Mouse (Mus musculus) macrophage (primary cell): ENCODE measurements at regions not wholly inside any gene's neighbourhood (a gene's known extent, or its start where the extent isn't known, plus 50 kb on each side); places are given as distances from the start of the nearest gene placed in this dataset.

Experiments used
- H3K27ac ChIP-seq: fragments of 350-480 bp; formaldehyde crosslinking; 2 replicates; pipeline ENCODE4 v1.9.0; 2021
- H3K36me3 ChIP-seq: fragments of 350-480 bp; formaldehyde crosslinking; 2 replicates; pipeline ENCODE4 v1.9.0; 2021; ENCODE audit errors: inconsistent target
- H3K4me3 ChIP-seq: fragments of 350-480 bp; formaldehyde crosslinking; 2 replicates; pipeline ENCODE4 v1.9.0; 2021; ENCODE audit errors: inconsistent target
- H3K79me2 ChIP-seq: fragments of 350-480 bp; formaldehyde crosslinking; 2 replicates; pipeline ENCODE4 v1.9.0; 2021; ENCODE audit errors: inconsistent target
- WGBS: methylation state at CpG from one replicate; pipeline ENCODE4 v1.1.7; 2026; ENCODE audit warnings: inconsistent platforms; ENCODE audit not compliant: missing documents; 5-methylcytosine and 5-hydroxymethylcytosine counted together

DNA sequence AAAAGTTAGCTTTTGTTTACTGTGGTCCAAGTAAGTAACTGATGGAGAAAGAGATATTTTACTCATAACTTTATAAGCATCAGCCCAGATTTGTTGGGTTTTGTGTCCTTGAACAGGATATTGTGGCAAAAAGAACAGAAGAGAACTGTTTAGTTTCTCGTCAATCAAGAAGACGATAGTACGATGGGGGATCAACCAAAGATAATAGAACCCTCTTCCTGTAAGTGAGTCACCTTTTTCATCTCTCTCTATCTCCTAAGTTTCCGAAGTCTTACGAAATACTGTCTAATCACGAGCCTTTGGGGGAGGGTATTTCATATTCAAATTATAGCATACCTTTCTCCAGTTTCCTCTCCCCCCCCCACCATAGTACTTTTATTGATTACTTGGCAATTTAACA is 1045.0 kb upstream of the Lrrc6 start:
- H3K4me3 ChIP-seq: no peak overlapping the region
- no peaks in the 10 kb centered on the region for H3K36me3 ChIP-seq
- no peak overlapping the region for H3K27ac ChIP-seq
- H3K79me2 ChIP-seq: no peaks in the 10 kb centered on the region
- WGBS: 88% methylated on average over 6 of the region's 6 CpGs

DNA sequence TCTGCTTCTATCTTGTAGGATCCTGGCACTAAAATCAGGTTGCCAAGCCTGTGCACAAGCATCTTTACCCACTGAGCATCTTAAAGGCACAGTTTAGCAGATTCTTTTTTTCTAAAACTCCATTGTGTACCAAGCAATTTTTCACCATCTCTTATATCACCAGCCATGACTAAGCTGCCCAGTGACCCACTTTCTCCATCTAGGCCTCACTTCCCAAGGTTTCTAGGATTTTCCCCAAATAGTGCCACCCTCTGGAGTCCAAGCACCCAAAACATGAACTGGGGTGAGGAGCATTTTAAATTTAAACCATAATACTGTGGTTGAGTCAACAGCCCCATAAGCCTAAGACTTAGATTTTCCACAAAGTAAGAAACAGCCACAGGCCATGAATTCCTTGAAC is 1013.0 kb upstream of the Lrrc6 start:
- H3K27ac ChIP-seq: peak overlapping the region; percentile 90
- H3K36me3 ChIP-seq: no peaks in the 10 kb centered on the region
- no peak overlapping the region for H3K4me3 ChIP-seq
- no peaks in the 10 kb centered on the region for H3K79me2 ChIP-seq

DNA sequence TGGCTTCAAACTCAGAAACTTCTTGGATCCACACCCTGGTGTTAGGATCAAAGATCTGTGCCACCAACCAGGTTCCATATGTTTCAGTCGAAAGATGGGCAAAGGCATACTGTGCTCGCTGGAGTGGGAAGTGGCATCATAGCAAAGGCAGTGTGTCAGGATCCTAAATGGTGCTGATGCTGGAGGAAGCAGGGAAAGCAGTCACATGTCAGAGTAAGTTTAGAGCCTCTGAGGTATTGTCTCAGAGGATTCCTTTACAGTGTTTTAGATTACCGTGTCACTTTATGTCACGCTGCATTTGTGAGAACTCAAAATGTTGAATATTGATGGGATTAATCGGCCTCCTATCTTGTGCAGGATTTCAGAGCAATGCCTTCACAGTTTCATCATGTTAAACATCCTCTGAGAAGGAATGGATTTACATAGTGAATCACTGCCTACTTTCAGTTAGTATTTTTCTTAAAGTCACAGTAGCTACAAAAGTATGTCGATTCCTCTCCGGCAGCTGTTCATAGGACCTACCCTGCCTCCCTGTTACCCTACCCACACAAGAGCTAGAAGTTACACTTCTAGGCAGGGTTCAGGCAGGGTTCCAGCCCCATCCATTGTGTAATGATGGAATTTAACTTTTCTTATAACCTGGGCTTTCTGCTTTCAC is 994.4 kb upstream of the Lrrc6 start:
- H3K79me2 ChIP-seq: no peaks in the 10 kb centered on the region
- WGBS: 94% methylated on average over 7 of the region's 7 CpGs

DNA sequence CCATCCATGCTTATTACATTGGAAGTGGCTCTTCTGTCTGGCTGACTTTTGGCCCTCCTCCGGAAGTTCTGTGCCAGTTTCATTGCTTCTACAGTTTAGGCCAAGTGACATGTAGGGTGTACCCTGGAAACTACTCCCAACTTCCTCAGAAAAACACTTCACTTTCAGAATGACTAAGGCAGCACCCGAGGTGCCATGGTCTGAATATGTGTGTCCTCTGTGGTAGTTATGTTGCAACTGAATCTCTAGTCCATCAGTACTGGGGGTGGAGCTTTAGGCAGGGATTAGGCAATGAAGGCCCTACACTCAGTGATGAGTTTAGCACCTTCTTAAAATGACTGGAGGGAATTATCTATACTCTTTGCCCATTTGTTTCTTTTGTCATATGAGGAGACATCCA is 981.0 kb upstream of the Lrrc6 start:
- WGBS: 4% methylated on average over 2 of the region's 2 CpGs
- Histone ChIP-seq H3K36me3 (no peaks in the 10 kb centered on the region), H3K79me2 (no peaks in the 10 kb centered on the region), H3K4me3 (no peak overlapping the region), H3K27ac (peak overlapping the region; percentile 47)

More for the DNA sequence above, 994.4 kb upstream of the Lrrc6 start:
- H3K4me3 ChIP-seq: no peak overlapping the region
- H3K36me3 ChIP-seq: no peaks in the 10 kb centered on the region
- H3K27ac ChIP-seq: no peak overlapping the region

DNA sequence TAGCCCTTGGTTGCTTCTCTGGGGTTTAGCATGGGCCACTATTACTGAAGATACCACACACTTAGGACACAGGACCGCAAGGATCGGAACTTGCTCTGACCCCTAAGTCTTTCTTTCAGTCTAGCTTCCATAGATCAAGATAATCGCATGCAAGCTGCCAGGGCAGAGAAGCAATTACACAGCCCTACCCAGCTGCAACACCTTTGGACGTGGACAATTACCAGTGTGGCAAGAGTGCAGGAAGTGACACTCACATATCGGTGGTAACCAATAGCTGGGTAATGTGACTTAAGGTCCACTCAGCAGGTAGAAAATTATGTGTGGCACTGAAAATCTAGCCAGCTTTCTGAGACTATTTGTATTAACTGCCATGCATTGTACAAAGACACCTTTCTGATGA is 973.6 kb upstream of the Lrrc6 start:
- no peaks in the 10 kb centered on the region for H3K79me2 ChIP-seq
- no peak overlapping the region for H3K27ac ChIP-seq
- WGBS: 98% methylated on average over 5 of the region's 5 CpGs
- no peaks in the 10 kb centered on the region for H3K36me3 ChIP-seq
- H3K4me3 ChIP-seq: no peak overlapping the region

DNA sequence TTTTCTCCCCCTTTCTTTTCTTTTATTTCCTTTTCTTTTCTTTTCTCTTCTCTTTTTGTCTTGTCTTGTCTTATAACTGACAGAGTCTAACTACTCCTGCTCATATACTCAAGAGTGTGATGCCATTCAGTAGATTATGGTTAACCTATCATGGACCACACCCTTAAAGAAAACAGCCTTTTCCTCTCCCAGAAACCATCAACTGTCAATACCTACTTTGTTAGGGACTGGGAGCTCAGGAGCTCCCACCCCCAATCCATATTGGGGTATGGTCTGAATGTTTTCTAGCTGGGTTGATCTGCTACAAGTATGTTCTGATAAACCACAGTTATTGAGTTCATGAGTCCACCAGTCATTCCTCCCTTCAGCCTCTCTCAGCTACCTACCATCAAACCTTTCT is 972.3 kb upstream of the Lrrc6 start:
- Histone ChIP-seq H3K4me3 (no peak overlapping the region), H3K36me3 (no peaks in the 10 kb centered on the region), H3K27ac (no peak overlapping the region), H3K79me2 (no peaks in the 10 kb centered on the region)

DNA sequence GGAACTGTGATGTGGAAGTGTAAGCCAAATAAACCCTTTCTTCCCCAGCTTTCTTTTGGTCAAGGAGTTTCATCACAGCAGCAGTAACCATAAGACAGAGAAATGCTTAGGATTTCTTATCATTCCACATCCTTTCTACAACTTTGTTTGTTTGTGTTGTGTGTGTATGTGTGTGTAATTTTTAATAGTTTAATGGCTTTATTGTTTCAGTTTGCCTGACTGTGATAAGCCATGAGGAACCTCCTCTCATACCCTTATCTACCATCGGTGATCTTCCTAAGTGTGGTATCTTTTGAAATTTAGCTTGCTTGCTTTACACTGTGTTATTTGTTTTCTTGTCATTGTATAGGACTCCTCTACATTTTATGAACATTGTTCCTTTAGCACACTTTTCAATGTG is 970.6 kb upstream of the Lrrc6 start:
- 92% methylated on average over 1 of the region's 1 CpGs for WGBS
- H3K79me2 ChIP-seq: no peaks in the 10 kb centered on the region
- H3K27ac ChIP-seq: no peak overlapping the region
- H3K4me3 ChIP-seq: no peak overlapping the region
- H3K36me3 ChIP-seq: no peaks in the 10 kb centered on the region

DNA sequence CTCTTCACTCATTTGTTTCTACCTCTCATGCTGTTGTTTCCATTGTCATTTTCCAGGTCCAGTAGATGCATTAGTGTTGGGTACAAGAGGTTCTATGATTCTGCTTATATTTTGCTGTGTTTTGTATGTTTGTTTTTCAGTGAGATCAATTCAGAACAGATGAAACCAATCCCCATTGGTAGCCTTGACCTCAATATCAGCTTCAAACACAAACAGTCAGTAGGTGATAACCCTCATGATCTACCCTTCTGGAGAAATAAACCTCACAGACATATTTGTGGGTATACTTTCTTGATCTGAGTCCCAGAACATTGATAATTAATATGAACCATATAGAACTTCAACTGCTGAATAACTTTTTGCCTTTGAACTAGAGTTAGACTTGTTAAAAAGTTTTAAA is 969.3 kb upstream of the Lrrc6 start:
- Histone ChIP-seq H3K36me3 (no peaks in the 10 kb centered on the region), H3K27ac (no peak overlapping the region), H3K79me2 (no peaks in the 10 kb centered on the region), H3K4me3 (no peak overlapping the region)

DNA sequence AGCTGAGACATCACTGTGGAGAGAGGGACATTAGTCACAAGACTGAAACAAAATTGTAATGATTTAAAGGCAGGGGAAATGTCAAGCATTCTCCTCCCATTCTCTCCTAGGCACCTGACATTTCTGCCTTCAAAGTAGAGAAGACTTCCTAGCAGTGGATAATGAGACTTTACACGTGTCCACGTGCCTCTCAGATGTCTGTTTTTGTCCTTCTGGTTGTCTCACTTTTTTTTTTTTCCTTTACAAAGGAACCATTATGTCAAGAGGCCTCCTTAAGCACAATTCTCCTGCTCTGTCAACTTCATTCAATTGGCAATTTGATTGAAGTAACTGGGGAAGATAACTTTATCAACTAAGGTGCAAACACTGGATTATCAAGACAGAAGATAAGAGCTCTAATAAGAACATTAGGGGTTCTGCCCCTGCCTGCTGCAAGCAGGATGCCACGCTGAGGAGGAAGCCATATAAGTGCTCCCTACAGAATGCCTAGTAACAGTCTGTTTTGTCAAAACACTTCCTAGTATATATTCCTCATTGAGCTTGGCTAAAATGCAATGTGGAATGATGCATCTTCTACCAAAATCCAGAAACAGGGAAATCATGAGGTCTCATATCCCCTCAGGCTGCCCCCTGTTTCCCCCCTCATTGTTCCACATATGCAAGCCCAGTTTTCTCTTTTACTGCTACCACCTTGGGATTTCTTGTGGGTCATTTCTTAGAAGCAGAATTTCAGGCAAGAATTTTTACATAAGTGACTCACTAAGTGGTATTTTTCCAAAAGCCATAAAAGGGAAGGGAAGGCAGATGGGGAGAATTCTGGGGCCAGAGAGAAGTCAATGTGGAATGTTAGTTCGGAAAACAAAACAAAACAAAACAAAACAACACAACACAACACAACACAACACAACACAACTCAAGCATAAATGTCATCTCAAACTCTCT is 967.0 kb upstream of the Lrrc6 start:
- H3K4me3 ChIP-seq: no peak overlapping the region
- H3K27ac ChIP-seq: no peak overlapping the region
- 86% methylated on average over 4 of the region's 4 CpGs for WGBS
- no peaks in the 10 kb centered on the region for H3K36me3 ChIP-seq
- H3K79me2 ChIP-seq: no peaks in the 10 kb centered on the region

DNA sequence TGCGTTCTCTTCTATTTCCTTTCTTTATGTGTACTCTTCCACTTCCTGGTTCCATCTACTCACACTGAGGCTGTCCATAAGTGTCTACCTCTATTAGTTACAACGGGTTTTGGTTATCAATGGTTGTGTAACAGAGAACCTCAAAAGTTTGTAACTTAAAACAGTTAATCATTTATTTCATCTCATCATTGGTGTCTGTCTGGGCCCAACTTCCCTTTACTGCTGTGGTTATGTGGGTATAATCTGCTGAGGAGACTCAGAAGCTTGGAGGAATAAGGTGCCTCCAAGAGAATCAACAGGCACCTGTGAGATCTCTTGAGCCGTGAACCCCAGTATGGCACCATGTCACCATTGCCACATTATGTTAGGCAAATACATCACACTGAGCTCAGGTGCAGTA is 962.2 kb upstream of the Lrrc6 start:
- Histone ChIP-seq H3K36me3 (no peaks in the 10 kb centered on the region), H3K27ac (no peak overlapping the region), H3K79me2 (no peaks in the 10 kb centered on the region), H3K4me3 (no peak overlapping the region)
- WGBS: 56% methylated on average over 3 of the region's 3 CpGs

DNA sequence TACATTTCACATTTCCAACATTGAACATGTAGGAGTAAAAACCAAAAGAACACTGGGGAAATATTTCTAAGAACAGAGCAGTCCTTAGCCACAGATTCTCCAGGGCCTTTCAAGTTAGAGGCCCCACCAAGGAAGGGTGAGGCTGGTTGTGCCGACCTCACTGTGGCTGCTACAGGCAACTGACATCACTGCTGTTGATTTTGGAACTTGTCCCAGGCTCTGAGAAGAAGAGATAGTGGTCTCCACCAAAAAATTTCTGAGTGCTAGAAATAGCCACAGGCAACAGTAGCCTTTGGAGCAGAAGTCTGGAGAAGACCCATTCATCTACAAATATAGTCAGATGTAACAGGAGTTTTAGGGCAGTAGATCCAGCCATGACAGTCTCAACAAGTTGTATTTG is 959.7 kb upstream of the Lrrc6 start:
- no peak overlapping the region for H3K27ac ChIP-seq
- no peak overlapping the region for H3K4me3 ChIP-seq
- no peaks in the 10 kb centered on the region for H3K79me2 ChIP-seq
- WGBS: 18% methylated on average over 1 of the region's 1 CpGs
- H3K36me3 ChIP-seq: no peaks in the 10 kb centered on the region

DNA sequence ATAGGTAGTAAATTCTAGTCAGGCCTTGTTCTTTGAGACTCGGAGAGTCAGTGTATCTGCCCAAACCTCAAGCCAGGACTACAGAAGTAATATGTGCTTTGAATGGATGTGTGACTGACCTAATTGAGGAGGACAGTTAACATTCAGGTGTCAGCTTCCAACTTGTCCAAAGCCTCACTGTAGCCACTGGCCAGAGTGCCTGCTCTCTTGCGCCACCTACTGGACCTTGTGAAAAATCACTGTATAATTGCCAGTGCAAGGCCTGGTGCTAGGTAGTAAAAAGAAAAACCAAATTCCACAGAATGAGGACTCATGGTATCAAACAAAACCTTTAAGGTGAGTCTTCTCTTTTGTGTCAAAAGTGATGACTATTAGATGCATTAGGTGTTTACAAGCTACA is 933.6 kb upstream of the Lrrc6 start:
- WGBS: 36% methylated on average over 2 of the region's 2 CpGs
- Histone ChIP-seq H3K79me2 (no peaks in the 10 kb centered on the region), H3K36me3 (no peaks in the 10 kb centered on the region), H3K27ac (no peak overlapping the region), H3K4me3 (no peak overlapping the region)

DNA sequence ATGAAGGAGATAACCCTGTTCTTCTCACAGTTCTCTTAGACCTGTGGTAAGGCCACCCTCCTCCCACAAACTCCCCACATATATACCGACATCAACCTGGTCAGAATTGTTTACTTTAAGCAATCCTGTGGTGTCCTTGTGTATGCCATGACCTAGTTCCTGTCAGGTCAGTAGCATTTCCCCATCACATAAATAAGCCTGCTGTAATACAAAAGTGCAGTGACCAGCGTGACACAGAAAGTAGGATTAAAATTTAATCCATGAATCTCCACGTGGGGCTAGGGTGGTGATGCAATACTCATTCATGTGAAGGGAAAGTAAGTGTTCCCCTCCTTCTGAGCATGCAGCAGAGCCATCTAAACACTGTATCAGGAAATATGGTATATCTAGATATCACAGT is 923.2 kb upstream of the Lrrc6 start:
- Histone ChIP-seq H3K27ac (no peak overlapping the region), H3K79me2 (no peaks in the 10 kb centered on the region), H3K4me3 (no peak overlapping the region), H3K36me3 (no peaks in the 10 kb centered on the region)
- 18% methylated on average over 3 of the region's 3 CpGs for WGBS

DNA sequence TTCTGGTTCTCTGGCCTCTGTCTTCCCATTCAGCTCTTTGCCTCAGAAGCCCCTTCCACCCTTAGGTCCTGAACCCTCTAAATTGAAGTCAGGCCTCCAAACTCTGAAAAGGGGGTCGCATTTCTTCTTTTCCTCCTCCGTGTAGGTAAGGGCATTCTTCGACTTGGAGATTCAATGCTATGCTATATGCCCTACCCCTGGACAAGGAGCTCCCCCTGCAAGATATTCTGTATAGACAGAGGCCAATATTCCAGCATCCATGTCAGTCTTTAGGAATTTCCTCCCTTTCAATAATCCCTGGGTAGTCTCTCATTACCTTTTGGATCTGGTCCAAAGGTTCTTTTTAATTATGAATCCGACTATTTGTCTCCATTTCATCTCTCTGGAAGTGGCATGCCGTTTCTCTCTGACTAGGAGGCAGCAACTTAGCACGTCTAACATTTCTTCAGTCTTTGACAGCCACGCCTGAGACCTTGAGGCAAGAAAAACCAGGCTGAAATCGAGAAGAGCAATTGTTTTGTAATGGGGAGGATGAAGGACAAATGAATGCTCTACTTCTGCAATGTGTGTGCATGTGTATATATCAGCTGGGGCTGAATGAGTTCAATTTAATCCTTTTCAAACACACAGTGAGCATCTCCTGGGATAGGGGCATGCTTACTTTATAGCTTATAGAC is 921.7 kb upstream of the Lrrc6 start:
- H3K27ac ChIP-seq: no peak overlapping the region
- no peaks in the 10 kb centered on the region for H3K79me2 ChIP-seq
- WGBS: 91% methylated on average over 8 of the region's 8 CpGs
- H3K36me3 ChIP-seq: no peaks in the 10 kb centered on the region
- no peak overlapping the region for H3K4me3 ChIP-seq

DNA sequence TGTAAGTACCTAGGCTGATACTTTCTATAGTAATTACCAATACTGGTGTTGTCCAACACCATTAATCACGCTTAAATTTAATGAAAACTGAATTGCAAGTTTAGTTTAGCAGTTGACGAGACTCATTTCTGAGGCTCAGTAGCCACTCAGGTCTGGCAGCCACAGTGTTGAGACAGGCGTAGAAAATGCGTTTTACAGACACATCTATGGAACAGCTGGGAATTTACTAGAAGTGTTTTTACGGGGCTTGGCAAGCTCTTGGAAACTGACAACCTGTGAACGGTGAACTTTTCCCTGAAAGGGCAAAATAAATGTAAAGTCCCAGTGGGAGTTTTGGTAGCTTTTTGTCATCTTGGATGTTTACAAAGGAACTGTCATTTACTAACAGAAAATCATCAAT is 920.1 kb upstream of the Lrrc6 start:
- no peaks in the 10 kb centered on the region for H3K36me3 ChIP-seq
- 94% methylated on average over 6 of the region's 6 CpGs for WGBS
- no peak overlapping the region for H3K4me3 ChIP-seq
- H3K27ac ChIP-seq: no peak overlapping the region
- no peaks in the 10 kb centered on the region for H3K79me2 ChIP-seq
